Mouse (Mus musculus) midbrain, embryonic 10.5 days (tissue): ENCODE data around the gene Med18. TPM values are rescaled to one million over a fixed set of nuclear protein-coding genes. Genes with fewer than 3 reads are reported as not detected.

ENCODE experiments used
- DNase-seq: peaks from one replicate; pipeline ENCODE4 v3.0.0-alpha.2; 2017; ENCODE audit warnings: low spot score
- H3K27ac ChIP-seq: fragments of 300-500 bp; sonication (generic); replicated peaks from 2 replicates; pipeline ENCODE4 v1.5.1; 2016; ENCODE audit warnings: mild to moderate bottlenecking
- H3K27me3 ChIP-seq: fragments of 300-500 bp; sonication (generic); 2 replicates; pipeline ENCODE4 v1.6.1; 2016; ENCODE audit warnings: low read depth, mild to moderate bottlenecking; ENCODE audit not compliant: poor library complexity, severe bottlenecking
- H3K36me3 ChIP-seq: fragments of 300-500 bp; sonication (generic); 2 replicates; pipeline ENCODE4 v1.6.1; 2016; ENCODE audit warnings: mild to moderate bottlenecking, moderate library complexity
- H3K4me1 ChIP-seq: fragments of 300-500 bp; sonication (generic); 2 replicates; pipeline ENCODE4 v1.6.1; 2016
- H3K4me3 ChIP-seq: fragments of 300-500 bp; sonication (generic); 2 replicates; pipeline ENCODE4 v1.5.1; 2016; ENCODE audit warnings: mild to moderate bottlenecking, moderate library complexity
- H3K9me3 ChIP-seq: fragments of 300-500 bp; sonication (generic); replicated peaks from 2 replicates; pipeline ENCODE4 v1.6.1; 2016; ENCODE audit warnings: mild to moderate bottlenecking
- WGBS: fragments of 180-500 bp; shearing (Covaris S2); methylation state at CpG from one replicate; pipeline ENCODE4 v1.1.7; 2016; 5-methylcytosine and 5-hydroxymethylcytosine counted together
- polyA plus RNA-seq: library from polyadenylated mRNA; unstranded; fragments of >200 nt; fragmentation: Nextera tagmentation; extraction: Ambion mirVana; gene quantifications from 2 replicates; pipeline ENCODE4 v1.2.1, GENCODE M21; 2016

Gene Med18
- polyA plus RNA-seq, 1 experiment from 2014 or later, result 35.3 TPM

- WGBS, result 83% methylated on average over 13 of the region's 13 CpGs
- Histone ChIP-seq H3K9me3 (no peaks in the 10 kb centered on the region), H3K27me3 (no peaks in the 10 kb centered on the region), H3K4me1 (no peaks in the 10 kb centered on the region), H3K4me3 (no peak overlapping the region), H3K36me3 (no peaks in the 10 kb centered on the region), H3K27ac (no peak overlapping the region)
- no peak for DNase-seq
These were observed 12.5 kb upstream of the Med18 start for GRCm38 (mm10) chr4:132475895-132476878.

GRCm38 (mm10) chr4:132474631-132475030, 10.9 kb upstream of the Med18 start:
- Histone ChIP-seq H3K27ac (no peak overlapping the region), H3K4me1 (no peaks in the 10 kb centered on the region), H3K36me3 (no peaks in the 10 kb centered on the region), H3K4me3 (no peak overlapping the region), H3K9me3 (no peaks in the 10 kb centered on the region), H3K27me3 (no peaks in the 10 kb centered on the region)
- 76% methylated on average over 4 of the region's 4 CpGs for WGBS
- no peak for DNase-seq

DNA sequence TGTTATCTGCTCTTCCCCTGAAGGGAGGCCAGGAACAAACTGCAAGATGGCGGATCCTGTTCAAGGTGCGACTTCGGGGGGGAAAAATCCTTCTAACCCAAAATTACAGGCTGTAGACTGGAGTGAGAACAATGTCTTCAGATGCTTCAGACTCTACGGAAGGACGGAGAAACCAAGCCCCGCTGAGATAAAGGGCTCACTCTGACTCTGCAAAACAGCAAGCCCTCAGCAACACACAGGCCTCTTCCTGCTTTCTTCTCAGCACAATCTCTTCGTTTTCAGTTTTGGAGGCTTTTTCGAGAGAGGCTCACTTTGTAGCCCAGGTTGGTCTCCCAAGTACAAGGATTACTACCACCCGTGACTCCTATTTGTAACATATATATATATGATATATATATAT, 9.7 kb upstream of the Med18 start:
- H3K9me3 ChIP-seq, result no peaks in the 10 kb centered on the region
- H3K36me3 ChIP-seq, result no peaks in the 10 kb centered on the region
- H3K27ac ChIP-seq, result no peak overlapping the region
- no peaks in the 10 kb centered on the region for H3K27me3 ChIP-seq
- no peak for DNase-seq
- 90% methylated on average over 9 of the region's 9 CpGs for WGBS
- no peak overlapping the region for H3K4me3 ChIP-seq
- H3K4me1 ChIP-seq, result no peaks in the 10 kb centered on the region

- no peaks in the 10 kb centered on the region for H3K36me3 ChIP-seq
- H3K9me3 ChIP-seq, result no peaks in the 10 kb centered on the region
- H3K27me3 ChIP-seq, result no peaks in the 10 kb centered on the region
- DNase-seq, result no peak
- no peaks in the 10 kb centered on the region for H3K4me1 ChIP-seq
- H3K4me3 ChIP-seq, result no peak overlapping the region
- 25% methylated on average over 3 of the region's 3 CpGs for WGBS
- H3K27ac ChIP-seq, result no peak overlapping the region
These were observed 6.2 kb upstream of the Med18 start for GRCm38 (mm10) chr4:132469873-132470272.

DNA sequence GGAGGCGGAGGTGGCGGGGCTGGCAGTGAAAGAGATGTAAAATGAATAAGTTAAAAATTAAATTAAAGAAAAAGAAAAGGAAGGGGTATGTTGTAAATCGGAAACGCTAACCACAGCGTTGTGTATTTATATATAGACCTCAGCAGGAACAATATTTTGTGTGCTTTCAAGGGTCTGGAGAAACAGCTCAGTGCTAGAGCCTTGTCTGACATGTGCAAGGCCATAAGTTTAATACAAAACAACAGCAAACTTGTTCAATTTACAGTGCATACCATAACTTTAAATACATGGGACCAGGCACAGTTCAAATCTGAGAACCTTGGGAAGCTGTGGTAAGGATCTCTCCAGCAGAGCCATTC, 513 bp upstream of the Med18 start:
- H3K27ac ChIP-seq, result peak overlapping the region; percentile 87
- H3K4me1 ChIP-seq, result peaks cover 20% of the 10 kb centered on the region
- H3K36me3 ChIP-seq, result peaks cover 28% of the 10 kb centered on the region
- H3K9me3 ChIP-seq, result no peaks in the 10 kb centered on the region
- WGBS, result 2% methylated on average over 5 of the region's 5 CpGs
- peak overlapping the region; percentile 90 for H3K4me3 ChIP-seq
- H3K27me3 ChIP-seq, result no peaks in the 10 kb centered on the region
- no peak for DNase-seq

DNA sequence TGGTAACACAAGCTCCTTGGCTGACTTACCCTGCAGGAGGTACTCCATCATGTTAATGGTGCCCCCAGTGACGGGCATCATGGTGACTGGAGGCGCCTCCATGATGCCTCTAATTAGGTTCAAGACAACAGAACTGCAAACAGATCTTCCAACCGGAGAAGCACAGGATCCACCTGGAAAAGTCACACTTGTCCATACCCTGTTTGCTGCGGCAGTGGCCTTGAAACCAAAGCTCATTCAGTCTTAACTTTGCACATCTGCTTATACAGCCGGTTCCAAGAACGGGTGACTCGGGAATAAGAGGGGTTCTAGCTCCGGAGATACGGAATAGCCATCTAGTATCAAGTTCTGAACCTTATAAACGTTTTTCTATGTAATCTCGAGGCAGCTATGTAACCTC, 885 bp downstream of the Med18 start:
- Histone ChIP-seq H3K27me3 (no peaks in the 10 kb centered on the region), H3K4me3 (peak overlapping the region; percentile 90), H3K27ac (peak overlapping the region; percentile 87), H3K4me1 (peaks cover 20% of the 10 kb centered on the region), H3K36me3 (peaks cover 42% of the 10 kb centered on the region), H3K9me3 (no peaks in the 10 kb centered on the region)
- WGBS, result 19% methylated on average over 11 of the region's 11 CpGs
- no peak for DNase-seq

GRCm38 (mm10) chr4:132460225-132460624, 3.5 kb downstream of the Med18 start:
- 91% methylated on average over 8 of the region's 8 CpGs for WGBS
- H3K4me1 ChIP-seq, result peaks cover 20% of the 10 kb centered on the region
- DNase-seq, result no peak
- no peaks in the 10 kb centered on the region for H3K27me3 ChIP-seq
- H3K27ac ChIP-seq, result no peak overlapping the region
- H3K9me3 ChIP-seq, result no peaks in the 10 kb centered on the region
- peaks cover 56% of the 10 kb centered on the region for H3K36me3 ChIP-seq
- no peak overlapping the region for H3K4me3 ChIP-seq

DNA sequence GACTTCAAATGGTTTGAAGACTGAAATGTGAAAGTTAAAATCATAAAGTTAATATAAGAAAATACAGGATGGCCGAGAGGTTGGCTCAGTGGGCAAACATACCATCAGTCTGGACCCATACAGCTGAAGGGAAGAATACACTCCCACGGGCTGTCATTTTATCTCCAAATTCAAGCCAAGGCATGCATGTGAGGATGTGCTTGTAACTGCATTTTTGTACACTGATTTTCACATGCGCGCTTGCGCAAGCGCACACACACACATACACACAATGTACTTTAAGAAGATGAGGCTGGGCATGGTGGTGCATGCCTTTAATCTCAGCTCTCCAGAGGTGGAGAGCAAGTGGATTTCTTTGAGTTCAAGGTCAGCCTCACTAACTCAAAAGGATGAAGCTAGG, 8.2 kb downstream of the Med18 start:
- 94% methylated on average over 6 of the region's 6 CpGs for WGBS
- no peak for DNase-seq
- peaks cover 41% of the 10 kb centered on the region for H3K36me3 ChIP-seq
- no peak overlapping the region for H3K4me3 ChIP-seq
- no peaks in the 10 kb centered on the region for H3K9me3 ChIP-seq
- no peak overlapping the region for H3K27ac ChIP-seq
- no peaks in the 10 kb centered on the region for H3K4me1 ChIP-seq
- H3K27me3 ChIP-seq, result no peaks in the 10 kb centered on the region

- H3K4me3 ChIP-seq, result no peak overlapping the region
- peaks cover 37% of the 10 kb centered on the region for H3K36me3 ChIP-seq
- 85% methylated on average over 3 of the region's 3 CpGs for WGBS
- no peaks in the 10 kb centered on the region for H3K4me1 ChIP-seq
- H3K27ac ChIP-seq, result no peak overlapping the region
- H3K9me3 ChIP-seq, result no peaks in the 10 kb centered on the region
- no peak for DNase-seq
- no peaks in the 10 kb centered on the region for H3K27me3 ChIP-seq
These were observed 8.6 kb downstream of the Med18 start for GRCm38 (mm10) chr4:132455146-132455545.

DNA sequence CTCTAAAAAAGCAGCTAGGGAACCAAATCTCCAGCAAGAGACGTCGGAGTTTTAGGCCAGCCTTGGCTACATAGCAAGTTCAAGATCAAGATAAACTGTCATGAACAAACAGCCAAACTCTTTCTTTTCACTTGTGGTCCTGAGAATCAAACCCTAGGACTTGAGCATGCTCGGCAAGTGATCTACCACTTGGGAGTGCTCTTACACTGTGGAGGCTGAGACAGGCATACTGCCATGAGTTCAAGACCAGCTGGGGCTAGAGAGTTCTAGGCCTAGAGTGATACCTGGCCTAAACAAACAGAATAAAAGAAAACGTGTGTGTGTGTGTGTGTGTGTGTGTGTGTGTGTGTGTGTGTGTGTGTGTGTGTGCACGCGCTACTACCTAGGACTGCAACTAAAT, 9.5 kb downstream of the Med18 start:
- Histone ChIP-seq H3K36me3 (peaks cover 27% of the 10 kb centered on the region), H3K27ac (no peak overlapping the region), H3K27me3 (no peaks in the 10 kb centered on the region), H3K4me3 (no peak overlapping the region), H3K4me1 (no peaks in the 10 kb centered on the region), H3K9me3 (no peaks in the 10 kb centered on the region)
- no peak for DNase-seq
- WGBS, result 86% methylated on average over 6 of the region's 6 CpGs

DNA sequence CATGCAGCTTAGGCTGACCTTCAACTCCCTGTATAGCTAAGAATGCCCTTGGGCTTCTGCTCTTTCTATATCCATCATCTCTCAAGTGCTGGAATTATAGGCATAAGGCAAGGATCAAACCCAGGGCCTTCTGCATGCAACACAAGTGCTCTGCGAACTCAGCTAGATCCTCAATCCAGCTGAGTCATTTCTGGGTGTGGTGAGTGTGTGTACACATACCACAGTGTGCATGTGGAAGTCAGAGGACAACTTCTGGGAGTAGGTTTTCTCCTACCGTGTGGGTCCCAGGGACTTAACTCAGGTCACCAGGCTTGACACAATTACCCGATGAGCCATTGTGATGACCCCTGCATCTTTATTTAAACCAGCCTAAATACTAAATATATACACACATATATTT, 13.9 kb downstream of the Med18 start:
- DNase-seq, result no peak
- WGBS, result 87% methylated on average over 3 of the region's 3 CpGs

GRCm38 (mm10) chr4:132446105-132446504, 17.6 kb downstream of the Med18 start:
- H3K27ac ChIP-seq, result no peak overlapping the region
- H3K27me3 ChIP-seq, result no peaks in the 10 kb centered on the region
- H3K4me1 ChIP-seq, result no peaks in the 10 kb centered on the region
- H3K36me3 ChIP-seq, result no peaks in the 10 kb centered on the region
- 86% methylated on average over 12 of the region's 12 CpGs for WGBS
- no peaks in the 10 kb centered on the region for H3K9me3 ChIP-seq
- no peak for DNase-seq
- H3K4me3 ChIP-seq, result no peak overlapping the region

More for the DNA sequence above, 13.9 kb downstream of the Med18 start:
- Histone ChIP-seq H3K4me3 (no peak overlapping the region), H3K27ac (no peak overlapping the region), H3K9me3 (no peaks in the 10 kb centered on the region), H3K36me3 (no peaks in the 10 kb centered on the region), H3K27me3 (no peaks in the 10 kb centered on the region), H3K4me1 (no peaks in the 10 kb centered on the region)

GRCm38 (mm10) chr4:132444516-132444915, 19.2 kb downstream of the Med18 start:
- H3K36me3 ChIP-seq, result no peaks in the 10 kb centered on the region
- H3K27ac ChIP-seq, result no peak overlapping the region
- no peaks in the 10 kb centered on the region for H3K9me3 ChIP-seq
- H3K4me3 ChIP-seq, result no peak overlapping the region
- H3K27me3 ChIP-seq, result no peaks in the 10 kb centered on the region
- 82% methylated on average over 8 of the region's 8 CpGs for WGBS
- no peak for DNase-seq
- no peaks in the 10 kb centered on the region for H3K4me1 ChIP-seq
